Mouse (Mus musculus) brain, embryonic 14.5 days (tissue): ENCODE data around the gene Zbtb49.

Experiments
- CTCF ChIP-seq: fragments of 200-500 bp; IDR thresholded peaks from 2 replicates; pipeline ENCODE4 v1.5.1; 2012; ENCODE audit warnings: inconsistent platforms, mild to moderate bottlenecking, moderate library complexity, borderline replicate concordance; ENCODE audit not compliant: insufficient read depth, insufficient read length; ENCODE audit errors: extremely low read depth
- POLR2A ChIP-seq: fragments of 200-500 bp; IDR thresholded peaks from 2 replicates; pipeline ENCODE4 v1.6.1; 2012; ENCODE audit warnings: mild to moderate bottlenecking, inconsistent platforms, borderline replicate concordance; ENCODE audit not compliant: poor library complexity, insufficient read depth, insufficient read length, severe bottlenecking; ENCODE audit errors: extremely low read depth

GRCm38 (mm10) chr5:38151264-38151663, 69.0 kb downstream of the Zbtb49 start:
- TF ChIP-seq POLR2A (no peak), CTCF (no peak)
